Mouse (Mus musculus): ENCODE data around the gene Hbs1l. TPM values are rescaled to one million over a fixed set of nuclear protein-coding genes. Genes with fewer than 3 reads are reported as not detected.
"Not testable (repeated sequence)": the region's sequence is repeated elsewhere in the genome, so short reads cannot be mapped to it uniquely, and the experiment has no call there.

The Hbs1l gene
- total and polyA plus RNA-seq, 3 experiments = 103 to 115 TPM; not detected in 1

DNA sequence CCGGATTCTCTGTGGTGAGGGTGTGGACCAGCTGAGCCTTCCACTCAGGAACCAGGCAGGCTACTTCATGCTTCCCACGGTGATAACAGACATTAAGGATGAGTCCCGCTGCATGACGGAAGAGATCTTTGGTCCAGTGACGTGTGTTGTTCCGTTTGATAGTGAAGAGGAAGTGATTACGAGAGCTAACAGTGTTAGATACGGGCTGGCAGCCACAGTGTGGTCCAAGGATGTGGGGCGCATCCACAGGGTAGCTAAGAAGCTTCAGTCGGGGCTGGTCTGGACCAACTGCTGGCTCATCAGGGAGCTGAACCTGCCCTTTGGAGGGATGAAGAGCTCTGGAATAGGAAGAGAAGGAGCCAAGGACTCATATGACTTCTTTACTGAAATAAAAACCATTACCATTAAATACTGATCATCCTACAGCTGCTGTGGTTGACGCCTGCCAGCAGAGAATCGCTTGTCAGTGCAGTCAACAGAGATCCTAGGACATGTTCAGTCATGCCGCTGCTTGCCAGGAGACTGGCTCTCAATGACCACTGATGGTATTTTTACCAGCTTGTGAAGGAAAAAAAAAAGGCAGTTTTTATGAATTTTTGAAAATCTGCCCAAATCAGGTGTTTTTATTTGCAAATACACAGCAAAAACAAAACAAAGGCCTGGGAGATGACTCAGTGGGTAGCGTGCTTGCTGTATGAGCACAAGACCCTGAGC, 99.8 kb downstream of the Hbs1l start (continued):
- TF ChIP-seq ELF1 (IDR thresholded peaks at IDR 0.05; ENCODE audit: low read depth, low read length) (0 out of 2 replicates have a peak, but pooled peaks have one; percentile 19), E2F4 (IDR thresholded peaks at IDR 0.05; ENCODE audit: borderline replicate concordance, low read depth, low read length) (no peak)

DNA sequence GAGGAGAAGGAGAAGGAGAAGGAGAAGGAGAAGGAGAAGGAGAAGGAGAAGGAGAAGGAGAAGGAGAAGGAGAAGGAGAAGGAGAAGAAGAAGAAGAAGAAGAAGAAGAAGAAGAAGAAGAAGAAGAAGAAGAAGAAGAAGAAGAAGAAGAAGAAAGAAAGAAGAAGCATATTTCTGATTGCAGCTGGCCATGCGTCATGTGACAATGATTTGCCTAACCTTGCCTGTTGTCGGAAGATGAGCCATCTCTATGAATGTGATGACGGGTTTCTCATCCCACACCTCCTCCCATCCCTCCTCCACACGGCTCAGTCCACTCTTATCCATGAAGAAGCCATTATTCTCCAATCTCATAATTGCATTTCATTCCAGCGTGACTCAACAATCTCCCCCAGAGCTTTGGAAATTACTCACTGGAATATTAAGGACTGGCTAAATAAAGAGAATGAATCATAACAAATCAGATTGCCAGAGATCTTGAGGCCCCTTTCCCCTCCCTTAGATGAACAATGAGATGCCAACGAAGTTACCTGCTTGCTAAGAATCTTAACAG, 103.2 kb downstream of the Hbs1l start:
- not testable (repeated sequence) for H3K9me3 ChIP-seq (replicated peaks; ENCODE audit: insufficient read depth, low read length); H3K27ac ChIP-seq (ENCODE audit: control insufficient read depth, low read depth, low read length); H3K27me3 ChIP-seq (ENCODE audit: control insufficient read depth in 1 of 2, insufficient read depth in 2 of 2, low read length in 2 of 2); H3K79me2 ChIP-seq (ENCODE audit: control insufficient read depth, insufficient read depth, low read length, poor library complexity); H3K9ac ChIP-seq (ENCODE audit: control insufficient read depth, low read depth, low read length, poor library complexity, severe bottlenecking); DNase-seq (ENCODE audit: low read depth, low spot score); H3K4me3 ChIP-seq (ENCODE audit: control insufficient read depth in 1 of 2, insufficient read depth in 1 of 2, low read depth in 2 of 2, low read length in 2 of 2)
- Histone ChIP-seq H3K4me1 (ENCODE audit: control insufficient read depth in 1 of 2, insufficient read depth in 2 of 2, low read length in 2 of 2) (peaks cover 0 to 28% of the 10 kb centered on the region in 2 experiments; a peak in 3 of 4 replicates), H3K36me3 (ENCODE audit: control insufficient read depth in 1 of 2, insufficient read depth in 2 of 2, low read length in 2 of 2) (peaks cover 0 to 29% of the 10 kb centered on the region in 2 experiments; a peak in 2 of 4 replicates)

DNA sequence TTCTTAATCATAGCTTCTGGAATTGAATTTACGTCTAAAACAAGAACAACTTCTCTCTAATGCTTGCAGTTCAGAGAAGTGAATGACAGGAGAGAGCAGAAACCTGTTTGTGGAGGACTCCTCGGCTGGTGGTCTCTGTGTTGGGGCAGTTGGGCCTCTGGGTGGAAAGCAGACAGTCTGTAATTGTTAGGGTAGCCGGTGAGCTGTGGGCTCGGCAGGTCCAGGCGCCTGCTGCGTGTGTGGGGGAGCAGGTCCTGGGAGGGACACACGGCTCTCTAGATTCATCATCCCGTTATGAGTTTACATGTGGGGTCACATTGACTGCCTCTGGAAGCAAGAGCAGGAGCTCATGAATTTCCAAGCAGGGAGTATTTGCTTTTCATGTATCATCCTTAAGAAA, 103.8 kb downstream of the Hbs1l start:
- Histone ChIP-seq H3K79me2 (ENCODE audit: control insufficient read depth, insufficient read depth, low read length, poor library complexity) (no peaks in the 10 kb centered on the region), H3K9ac (ENCODE audit: control insufficient read depth, low read depth, low read length, poor library complexity, severe bottlenecking) (no peak overlapping the region), H3K27ac (ENCODE audit: control insufficient read depth, low read depth, low read length) (no peak overlapping the region), H3K4me3 (ENCODE audit: control insufficient read depth in 1 of 2, insufficient read depth in 1 of 2, low read depth in 2 of 2, low read length in 2 of 2) (no peak overlapping the region), H3K4me1 (ENCODE audit: control insufficient read depth in 1 of 2, insufficient read depth in 2 of 2, low read length in 2 of 2) (peaks cover 0 to 27% of the 10 kb centered on the region in 2 experiments; a peak in 2 of 4 replicates), H3K9me3 (replicated peaks; ENCODE audit: insufficient read depth, low read length) (no peaks in the 10 kb centered on the region), H3K27me3 (ENCODE audit: control insufficient read depth in 1 of 2, insufficient read depth in 2 of 2, low read length in 2 of 2) (peaks cover 0 to 1% of the 10 kb centered on the region in 2 experiments; a peak in 2 of 4 replicates), H3K36me3 (ENCODE audit: control insufficient read depth in 1 of 2, insufficient read depth in 2 of 2, low read length in 2 of 2) (peaks cover 0 to 22% of the 10 kb centered on the region in 2 experiments; a peak in 2 of 4 replicates)
- no peak for DNase-seq (ENCODE audit: low read depth, low spot score)
- TF ChIP-seq MYB (IDR thresholded peaks at IDR 0.05; ENCODE audit: low read depth, low read length) (no peak), ZNF384 (IDR thresholded peaks at IDR 0.05; ENCODE audit: low read depth, low read length) (no peak), CHD1 (IDR thresholded peaks at IDR 0.05; ENCODE audit: low read depth, low read length) (no peak), ZC3H11A (IDR thresholded peaks at IDR 0.05; ENCODE audit: low read depth, low read length) (no peak)

DNA sequence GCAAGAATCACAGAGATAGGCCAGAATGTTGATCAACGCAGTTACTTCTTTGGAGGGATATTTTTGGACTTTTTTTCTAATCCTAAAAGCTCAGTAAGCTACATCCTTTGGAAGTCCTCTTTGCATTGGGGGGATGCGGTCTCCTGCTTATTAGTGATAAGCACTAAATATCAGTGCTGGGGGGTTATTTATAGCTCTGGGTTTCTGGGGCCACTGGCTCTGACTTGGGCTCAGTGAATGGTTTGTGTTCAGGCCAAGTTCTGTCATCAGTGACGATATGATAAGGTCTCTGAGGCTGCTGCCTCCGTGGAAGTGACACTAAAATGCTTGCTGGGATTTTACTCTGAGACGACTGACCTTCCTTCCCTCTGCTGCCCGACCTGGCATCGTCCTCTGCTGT, 104.3 kb downstream of the Hbs1l start:
- H3K36me3 ChIP-seq (ENCODE audit: control insufficient read depth in 1 of 2, insufficient read depth in 2 of 2, low read length in 2 of 2) = peaks cover 0 to 18% of the 10 kb centered on the region in 2 experiments; a peak in 2 of 4 replicates
- peaks cover 0 to 1% of the 10 kb centered on the region in 2 experiments; a peak in 2 of 4 replicates for H3K27me3 ChIP-seq (ENCODE audit: control insufficient read depth in 1 of 2, insufficient read depth in 2 of 2, low read length in 2 of 2)
- no peak overlapping the region for H3K9ac ChIP-seq (ENCODE audit: control insufficient read depth, low read depth, low read length, poor library complexity, severe bottlenecking)
- TF ChIP-seq CHD1 (IDR thresholded peaks at IDR 0.05; ENCODE audit: low read depth, low read length) (no peak), MYC (IDR thresholded peaks at IDR 0.05; ENCODE audit: low read depth, low read length) (no peak), GATA1 (IDR thresholded peaks at IDR 0.05; ENCODE audit: low read depth, low read length) (peak; percentile 62), CHD2 (IDR thresholded peaks at IDR 0.05; ENCODE audit: low read length) (no peak), JUND (IDR thresholded peaks at IDR 0.05; ENCODE audit: low read depth, low read length) (no peak), NELFE (IDR thresholded peaks at IDR 0.05; ENCODE audit: low read depth, low read length) (no peak), RCOR1 (IDR thresholded peaks at IDR 0.05; ENCODE audit: low read depth, low read length) (peak; percentile 42; the same call in 1 of the 2 replicates), E2F4 (IDR thresholded peaks at IDR 0.05; ENCODE audit: borderline replicate concordance, low read depth, low read length) (no peak), TBP (IDR thresholded peaks at IDR 0.05; ENCODE audit: low read depth, low read length) (no peak), TAL1 (IDR thresholded peaks at IDR 0.05; ENCODE audit: low read length) (peak; percentile 43), TCF12 (IDR thresholded peaks at IDR 0.05; ENCODE audit: low read depth, low read length) (0 out of 2 replicates have a peak, but pooled peaks have one; percentile 41), CTCF (IDR thresholded peaks at IDR 0.05 in 2 of 3, conservative IDR thresholded peaks at IDR 0.05 in 1 of 3; ENCODE audit: control insufficient read depth in 1 of 3, insufficient read depth in 1 of 3, low read depth in 2 of 3, low read length in 3 of 3, poor library complexity in 1 of 3, severe bottlenecking in 1 of 3) (no peak), MAX (IDR thresholded peaks at IDR 0.05; ENCODE audit: low read length) (no peak), MAFK (IDR thresholded peaks at IDR 0.05; ENCODE audit: borderline replicate concordance, low read depth, low read length) (no peak), ETS1 (IDR thresholded peaks at IDR 0.05; ENCODE audit: low read depth, low read length) (0 out of 2 replicates have a peak, but pooled peaks have one; percentile 14), MEF2A (IDR thresholded peaks at IDR 0.05; ENCODE audit: extremely low read depth, insufficient replicate concordance, low read depth, low read length, poor library complexity, severe bottlenecking) (peak; percentile 83; the same call in 1 of the 2 replicates), UBTF (IDR thresholded peaks at IDR 0.05; ENCODE audit: borderline replicate concordance, insufficient read depth, low read depth, low read length) (no peak)

More for the DNA sequence above, 104.3 kb downstream of the Hbs1l start:
- peak; percentile 48 for DNase-seq (ENCODE audit: low read depth, low spot score)
- H3K4me1 ChIP-seq (ENCODE audit: control insufficient read depth in 1 of 2, insufficient read depth in 2 of 2, low read length in 2 of 2) = peaks cover 0 to 23% of the 10 kb centered on the region in 2 experiments; a peak in 2 of 4 replicates
- H3K79me2 ChIP-seq (ENCODE audit: control insufficient read depth, insufficient read depth, low read length, poor library complexity) = no peaks in the 10 kb centered on the region
- H3K27ac ChIP-seq (ENCODE audit: control insufficient read depth, low read depth, low read length) = no peak overlapping the region
- H3K4me3 ChIP-seq (ENCODE audit: control insufficient read depth in 1 of 2, insufficient read depth in 1 of 2, low read depth in 2 of 2, low read length in 2 of 2) = no peak overlapping the region
- H3K9me3 ChIP-seq (replicated peaks; ENCODE audit: insufficient read depth, low read length) = no peaks in the 10 kb centered on the region

Measured in MEL (cell line).